Mouse (Mus musculus): ENCODE measurements at regions not wholly inside any gene's neighbourhood (a gene's known extent, or its start where the extent isn't known, plus 50 kb on each side); places are given as distances from the start of the nearest gene placed in this dataset.
A peak's percentile ranks its signal among the peaks of the same experiment; 100 is the strongest.
"Not testable (repeated sequence)": the region's sequence is repeated elsewhere in the genome, so short reads cannot be mapped to it uniquely, and the experiment has no call there.

DNA sequence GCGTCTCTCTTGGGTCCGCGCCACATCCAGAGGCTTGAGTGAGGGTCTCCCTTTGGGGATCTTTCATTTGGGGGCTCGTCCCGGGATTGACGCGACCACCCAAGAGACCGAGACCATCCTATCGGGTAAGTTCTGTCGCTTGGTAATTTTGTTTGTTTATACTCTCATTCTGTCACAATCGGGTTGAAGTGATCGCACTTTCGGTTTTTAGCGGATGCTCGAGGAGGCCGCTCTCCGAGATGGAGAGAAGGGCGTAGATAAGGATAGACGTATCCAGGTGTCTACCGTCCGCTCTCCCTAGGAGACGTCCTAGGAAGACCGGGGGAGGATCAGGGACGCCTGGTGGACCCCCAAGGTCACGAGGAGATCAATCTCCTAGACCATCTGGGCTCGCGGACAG is 199.3 kb upstream of the Mrpl21 start:
- peak; percentile 4 for DNase-seq
- not testable (repeated sequence) for H3K4me1 ChIP-seq (ENCODE audit: control insufficient read depth, insufficient read depth, low read length); H3K4me3 ChIP-seq (replicated peaks; ENCODE audit: extremely low read depth, low read depth, low read length)
- WGBS: 58% methylated on average over 27 of the region's 27 CpGs

DNA sequence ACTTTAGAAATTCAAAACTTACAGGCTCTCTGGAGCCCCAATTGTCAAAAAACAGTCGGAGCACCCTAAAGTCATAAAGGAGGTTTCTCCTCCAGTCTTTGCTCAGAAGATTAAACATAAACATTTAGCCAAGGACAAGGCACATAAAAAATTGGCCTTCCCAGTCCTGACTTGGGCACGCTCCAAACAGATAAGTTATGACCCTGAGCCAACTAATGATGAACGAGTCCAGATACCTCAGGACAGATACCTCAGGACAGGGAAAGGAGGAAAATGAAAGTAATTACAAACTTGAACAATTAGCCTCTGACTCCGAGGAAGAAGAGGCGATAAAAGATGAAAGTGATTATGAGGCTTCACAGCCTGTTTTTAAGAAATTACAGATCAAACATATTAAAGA is 190.9 kb upstream of the Mrpl21 start:
- DNase-seq; H3K4me3 ChIP-seq (replicated peaks; ENCODE audit: extremely low read depth, low read depth, low read length); H3K4me1 ChIP-seq (ENCODE audit: control insufficient read depth, insufficient read depth, low read length): not testable (repeated sequence)
- WGBS: 74% methylated on average over 5 of the region's 5 CpGs
